In the genomic region with DNA sequence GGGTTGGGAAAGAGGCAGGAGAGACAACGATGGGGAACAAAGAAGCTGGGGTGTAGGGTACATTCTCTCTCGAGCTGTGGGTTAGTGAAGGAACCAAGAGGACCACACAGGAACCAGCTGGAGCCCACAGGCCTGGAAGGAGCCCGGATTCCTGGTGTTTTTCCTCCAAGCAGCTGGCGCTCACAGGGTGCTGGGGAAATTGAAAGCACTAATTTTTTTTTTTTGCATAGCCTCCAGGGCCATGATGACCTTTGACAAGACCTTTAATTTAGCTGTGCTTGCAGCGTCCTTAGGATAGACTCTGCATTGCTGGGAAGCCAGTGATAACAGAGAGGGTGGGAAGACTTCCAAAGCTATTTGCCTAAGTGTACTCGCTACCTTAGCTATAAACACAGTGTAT, we compare ENCODE assay signal across 12 mouse cellular contexts. TPM values are rescaled to one million over a fixed set of nuclear protein-coding genes. Genes with fewer than 3 reads are reported as not detected.
DNase-seq lines count a peak whose midpoint lies in the region; ATAC-seq and TF ChIP-seq lines count a peak whose summit lies in the region.
"Had no signal": no experiment of that assay in that cellular context is flagged by ENCODE, and none has a peak within 500 bp of the region (broad histone marks: within the 10 kb centered on the region; RNA-seq: fewer than 3 reads in every experiment).

No protein-coding gene starts in this region.

- peak overlapping the region; percentile 97 for H3K27ac ChIP-seq in heart, embryonic 15.5 days
- H3K27ac ChIP-seq in spleen, adult 2 months (ENCODE audit: insufficient read depth, low read length), result peak overlapping the region; percentile 45
- peak overlapping the region; percentile 67 for H3K27ac ChIP-seq in kidney, embryonic 15.5 days
- H3K27ac ChIP-seq: limb, embryonic 12.5 days had no signal

- intact Hi-C loops in heart, postnatal 14 days (cut with DNase I), result no loop called here

- ATAC-seq in heart, embryonic 15.5 days (replicated peaks; ENCODE audit: insufficient number of reproducible peaks, insufficient read depth, low FRiP score, low read depth), result no peak
- no peak for ATAC-seq in kidney, embryonic 15.5 days (replicated peaks; ENCODE audit: low FRiP score)
- ATAC-seq: forebrain, postnatal 0 days had no signal

- WGBS in heart, embryonic 15.5 days, result 60% methylated on average over 6 of the region's 6 CpGs
- WGBS in spleen, adult 2 months, result 47% methylated on average over 6 of the region's 6 CpGs
- 59% methylated on average over 6 of the region's 6 CpGs for WGBS in kidney, embryonic 15.5 days

- no peaks in the 10 kb centered on the region for H3K9me3 ChIP-seq in heart, embryonic 15.5 days (replicated peaks)
- no peaks in the 10 kb centered on the region for H3K9me3 ChIP-seq in kidney, embryonic 15.5 days (replicated peaks)
- H3K9me3 ChIP-seq: limb, embryonic 12.5 days had no signal

- H3K36me3 ChIP-seq in heart, embryonic 15.5 days, result no peaks in the 10 kb centered on the region
- no peaks in the 10 kb centered on the region for H3K36me3 ChIP-seq in spleen, adult 2 months (ENCODE audit: control insufficient read depth, insufficient read depth, low read length)
- H3K36me3 ChIP-seq in kidney, embryonic 15.5 days, result no peaks in the 10 kb centered on the region
- H3K36me3 ChIP-seq: limb, embryonic 12.5 days had no signal

- no peak overlapping the region for H3K4me3 ChIP-seq in heart, embryonic 15.5 days
- H3K4me3 ChIP-seq in spleen, adult 2 months (ENCODE audit: extremely low read depth, insufficient read depth, insufficient read length), result no peak overlapping the region
- no peak overlapping the region for H3K4me3 ChIP-seq in kidney, embryonic 15.5 days (replicated peaks)
- H3K4me3 ChIP-seq: limb, embryonic 12.5 days had no signal

- peaks cover 61% of the 10 kb centered on the region for H3K4me1 ChIP-seq in heart, embryonic 15.5 days (replicated peaks)
- H3K4me1 ChIP-seq in spleen, adult 2 months (ENCODE audit: control insufficient read depth, insufficient read depth, insufficient read length), result peaks cover 43% of the 10 kb centered on the region
- H3K4me1 ChIP-seq in kidney, embryonic 15.5 days, result peaks cover 48% of the 10 kb centered on the region

- TF ChIP-seq CTCF in spleen, adult 2 months (IDR thresholded peaks at IDR 0.05; ENCODE audit: extremely low read depth, insufficient read depth, insufficient read length, insufficient replicate concordance), result no peak

- DNase-seq in heart, postnatal 14 days, result no peak
- DNase-seq in spleen, adult 2 months (ENCODE audit: low read depth in 1 of 2, low spot score in 2 of 2), result no peak
- DNase-seq in spleen, adult 18-20 months, result no peak
- DNase-seq in yolk sac, embryonic 10.5 days (ENCODE audit: low spot score), result peak; percentile 59
- DNase-seq in thymus, adult 18-20 months, result no peak
- DNase-seq in thymus, postnatal 0 days (ENCODE audit: low spot score), result no peak
- DNase-seq: forebrain, postnatal 0 days; retina, postnatal 1 day; thymus, postnatal 36 days had no signal

- H3K27me3 ChIP-seq in heart, embryonic 15.5 days, result no peaks in the 10 kb centered on the region
- no peaks in the 10 kb centered on the region for H3K27me3 ChIP-seq in spleen, adult 2 months (ENCODE audit: control insufficient read depth, insufficient read depth, low read length)
- no peaks in the 10 kb centered on the region for H3K27me3 ChIP-seq in kidney, embryonic 15.5 days
- H3K27me3 ChIP-seq: limb, embryonic 12.5 days had no signal

- H3K9ac ChIP-seq in heart, embryonic 15.5 days, result no peak overlapping the region
- no peak overlapping the region for H3K9ac ChIP-seq in kidney, embryonic 15.5 days
- H3K9ac ChIP-seq: forebrain, postnatal 0 days; limb, embryonic 12.5 days had no signal

- no peak overlapping the region for H3K4me2 ChIP-seq in heart, embryonic 15.5 days
- no peak overlapping the region for H3K4me2 ChIP-seq in kidney, embryonic 15.5 days
- H3K4me2 ChIP-seq: limb, embryonic 12.5 days had no signal

- TF ChIP-seq POLR2A in spleen, adult 2 months (IDR thresholded peaks at IDR 0.05; ENCODE audit: low read depth, low read length), result no peak

RNA-seq across cellular contexts. Expression of gene Sema4b, which starts 1.7 kb away (rescaled TPM):
- polyA plus RNA-seq in heart, embryonic 15.5 days (2015; fragmentation: Nextera tagmentation; extraction: Ambion mirVana), result 12.4 and 14.0 TPM in 2 replicates
- 10 to 100 TPM; 12.9 to 13.4 TPM for total RNA-seq in heart, postnatal 14 days (2021)
- 69.5 and 81.3 TPM in 2 replicates for polyA plus RNA-seq in spleen, adult 2 months (2012; rRNA removed)
- polyA plus RNA-seq in kidney, embryonic 15.5 days (2015; fragmentation: Nextera tagmentation; extraction: Ambion mirVana), result 17.1 and 21.9 TPM in 2 replicates
- 16.8 and 20.9 TPM in 2 replicates for polyA plus RNA-seq in thymus, postnatal 0 days (2015; fragmentation: Nextera tagmentation; extraction: Ambion mirVana)

RNA-seq across cellular contexts. Expression of gene Cib1, which starts 47.6 kb away (rescaled TPM):
- 48.7 and 65.4 TPM in 2 replicates for polyA plus RNA-seq in heart, embryonic 15.5 days (2015; fragmentation: Nextera tagmentation; extraction: Ambion mirVana)
- total RNA-seq in heart, postnatal 14 days (2021), result 10 to 100 TPM; 18.1 to 22.5 TPM
- polyA plus RNA-seq in spleen, adult 2 months (2012; rRNA removed), result 117 and 118 TPM in 2 replicates
- polyA plus RNA-seq in kidney, embryonic 15.5 days (2015; fragmentation: Nextera tagmentation; extraction: Ambion mirVana), result 108 and 122 TPM in 2 replicates
- 186 and 189 TPM in 2 replicates for polyA plus RNA-seq in thymus, postnatal 0 days (2015; fragmentation: Nextera tagmentation; extraction: Ambion mirVana)

RNA-seq across cellular contexts. Expression of gene Gdpgp1, which starts 47.7 kb away (rescaled TPM):
- 2.7 and 3.8 TPM in 2 replicates for polyA plus RNA-seq in heart, embryonic 15.5 days (2015; fragmentation: Nextera tagmentation; extraction: Ambion mirVana)
- total RNA-seq in heart, postnatal 14 days (2021), result 1 to 10 TPM; 1.9 TPM
- 3.0 and 3.7 TPM in 2 replicates for polyA plus RNA-seq in spleen, adult 2 months (2012; rRNA removed)
- polyA plus RNA-seq in kidney, embryonic 15.5 days (2015; fragmentation: Nextera tagmentation; extraction: Ambion mirVana), result 3.5 and 3.9 TPM in 2 replicates
- polyA plus RNA-seq in thymus, postnatal 0 days (2015; fragmentation: Nextera tagmentation; extraction: Ambion mirVana), result 2.7 and 3.4 TPM in 2 replicates

Comparison
In these comparisons a context has a peak if more than half of its experiments do, and no peak if none do; other contexts are left out.
1. H3K27ac ChIP-seq: peak in every context shown above with its lines; median percentile 97 in heart, embryonic 15.5 days; 67 in kidney, embryonic 15.5 days; 45 in spleen, adult 2 months.